Mouse (Mus musculus) bone marrow, adult 2 months (tissue): ENCODE results near the gene Sh3glb1. TPM values are rescaled to one million over a fixed set of nuclear protein-coding genes. Genes with fewer than 3 reads are reported as not detected.

Source experiments
- H3K27ac ChIP-seq: fragments of 200-500 bp; 2 replicates; pipeline ENCODE4 v1.5.1; 2012; ENCODE audit warnings: low read depth, mild to moderate bottlenecking, control low read depth, inconsistent platforms, low read length; ENCODE audit not compliant: control insufficient read depth, poor library complexity, insufficient read depth
- H3K4me1 ChIP-seq: fragments of 200-500 bp; 2 replicates; pipeline ENCODE4 v1.6.1; 2011; ENCODE audit warnings: low read length; ENCODE audit not compliant: control insufficient read depth, insufficient read depth
- H3K4me3 ChIP-seq: fragments of 200-500 bp; replicated peaks from 2 replicates; pipeline ENCODE3; 2011; ENCODE audit warnings: mild to moderate bottlenecking, low read depth, low read length, control low read depth; ENCODE audit not compliant: control insufficient read depth
- CTCF ChIP-seq: fragments of 200-500 bp; IDR thresholded peaks from 2 replicates; pipeline ENCODE4 v1.5.1; 2011; ENCODE audit warnings: low read length, control low read depth; ENCODE audit not compliant: control insufficient read depth, insufficient read depth
- POLR2A ChIP-seq: fragments of 200-500 bp; IDR thresholded peaks from 2 replicates; pipeline ENCODE4 v1.6.1; 2011; ENCODE audit warnings: low read depth, mild to moderate bottlenecking, control low read depth, low read length, borderline replicate concordance; ENCODE audit not compliant: control insufficient read depth
- WGBS: fragments of 180-500 bp; shearing (Covaris S2); methylation state at CpG from one replicate; pipeline ENCODE4 v1.1.7; 2018; 5-methylcytosine and 5-hydroxymethylcytosine counted together
- polyA plus RNA-seq: library from polyadenylated mRNA; stranded (reverse); fragments of >200 nt; gene quantifications from 2 replicates; pipeline ENCODE4 v1.2.4, GENCODE M21; 2011; ENCODE audit warnings: low replicate concordance; ENCODE audit not compliant: missing spikeins, insufficient read depth, insufficient read length

The Sh3glb1 gene
- polyA plus RNA-seq, 1 experiment, result 118 TPM

- H3K27ac ChIP-seq, result no peak overlapping the region
- no peak for TF ChIP-seq POLR2A
- no peak for TF ChIP-seq CTCF
- 47% methylated on average over 5 of the region's 5 CpGs for WGBS
- peaks cover 3% of the 10 kb centered on the region; the same call in 1 of the 2 replicates for H3K4me1 ChIP-seq
- no peak overlapping the region for H3K4me3 ChIP-seq
Measured at GRCm38 (mm10) chr3:144698790-144699433, 21.2 kb downstream of the Sh3glb1 start.

- Histone ChIP-seq H3K4me1 (peaks cover 3% of the 10 kb centered on the region; the same call in 1 of the 2 replicates), H3K4me3 (no peak overlapping the region), H3K27ac (no peak overlapping the region)
- TF ChIP-seq CTCF (no peak), POLR2A (no peak)
- 20% methylated on average over 3 of the region's 3 CpGs for WGBS
Measured at GRCm38 (mm10) chr3:144697942-144698341, 22.2 kb downstream of the Sh3glb1 start.

- H3K4me1 ChIP-seq, result peaks cover 3% of the 10 kb centered on the region; the same call in 1 of the 2 replicates
- no peak for TF ChIP-seq CTCF
- no peak for TF ChIP-seq POLR2A
- no peak overlapping the region for H3K4me3 ChIP-seq
- no peak overlapping the region for H3K27ac ChIP-seq
- WGBS, result 15% methylated on average over 5 of the region's 5 CpGs
Measured at GRCm38 (mm10) chr3:144697154-144697553, 23.0 kb downstream of the Sh3glb1 start.

- Histone ChIP-seq H3K27ac (no peak overlapping the region), H3K4me1 (peaks cover 1% of the 10 kb centered on the region; the same call in 1 of the 2 replicates), H3K4me3 (no peak overlapping the region)
- no peak for TF ChIP-seq CTCF
- WGBS, result 85% methylated on average over 7 of the region's 7 CpGs
Measured at GRCm38 (mm10) chr3:144694941-144695340, 25.2 kb downstream of the Sh3glb1 start.

GRCm38 (mm10) chr3:144694040-144694439 is 26.1 kb downstream of the Sh3glb1 start:
- TF ChIP-seq CTCF (no peak), POLR2A (no peak)
- 89% methylated on average over 10 of the region's 10 CpGs for WGBS

GRCm38 (mm10) chr3:144692052-144692451 is 28.1 kb downstream of the Sh3glb1 start:
- Histone ChIP-seq H3K4me3 (no peak overlapping the region), H3K27ac (no peak overlapping the region), H3K4me1 (no peaks in the 10 kb centered on the region)
- 27% methylated on average over 3 of the region's 3 CpGs for WGBS
- TF ChIP-seq POLR2A (no peak), CTCF (no peak)

More at GRCm38 (mm10) chr3:144694040-144694439, 26.1 kb downstream of the Sh3glb1 start:
- no peak overlapping the region for H3K27ac ChIP-seq
- H3K4me1 ChIP-seq, result no peaks in the 10 kb centered on the region; the same call in 1 of the 2 replicates
- no peak overlapping the region for H3K4me3 ChIP-seq

- Histone ChIP-seq H3K4me1 (no peaks in the 10 kb centered on the region), H3K27ac (no peak overlapping the region), H3K4me3 (no peak overlapping the region)
- WGBS, result 47% methylated on average over 11 of the region's 11 CpGs
- TF ChIP-seq POLR2A (no peak), CTCF (0 out of 2 replicates have a peak, but pooled peaks have one; percentile 10)
Measured at GRCm38 (mm10) chr3:144689236-144689635, 30.9 kb downstream of the Sh3glb1 start.

GRCm38 (mm10) chr3:144688284-144688683 is 31.9 kb downstream of the Sh3glb1 start:
- Histone ChIP-seq H3K4me1 (no peaks in the 10 kb centered on the region), H3K27ac (no peak overlapping the region), H3K4me3 (no peak overlapping the region)
- WGBS, result 88% methylated on average over 8 of the region's 8 CpGs
- TF ChIP-seq CTCF, result no peak
- no peak for TF ChIP-seq POLR2A
